Mouse (Mus musculus) mesoderm, embryonic 11.5 days (tissue): Measurements from ENCODE around the gene Atp6v1g3.

ENCODE experiments used
- DNase-seq: peaks from one replicate; pipeline ENCODE4 v3.0.0-alpha.2; 2012; ENCODE audit warnings: low read depth, low spot score

The Atp6v1g3 gene

GRCm38 (mm10) chr1:138288721-138289120 lies 15.2 kb downstream of the Atp6v1g3 start:
- DNase-seq = no peak

- DNase-seq = no peak
Observed at GRCm38 (mm10) chr1:138289455-138290425, 16.2 kb downstream of the Atp6v1g3 start.

GRCm38 (mm10) chr1:138291463-138291862 lies 17.9 kb downstream of the Atp6v1g3 start:
- DNase-seq = no peak

GRCm38 (mm10) chr1:138294487-138294886 lies 20.9 kb downstream of the Atp6v1g3 start:
- no peak for DNase-seq

- DNase-seq = no peak
Observed at GRCm38 (mm10) chr1:138298156-138298555, 24.6 kb downstream of the Atp6v1g3 start.

- no peak for DNase-seq
Observed at GRCm38 (mm10) chr1:138299576-138299975, 26.0 kb downstream of the Atp6v1g3 start.

GRCm38 (mm10) chr1:138301920-138302319 lies 28.4 kb downstream of the Atp6v1g3 start:
- DNase-seq = no peak

GRCm38 (mm10) chr1:138302756-138303155 lies 29.2 kb downstream of the Atp6v1g3 start:
- no peak for DNase-seq

GRCm38 (mm10) chr1:138303296-138303695 lies 29.8 kb downstream of the Atp6v1g3 start:
- DNase-seq = no peak

- no peak for DNase-seq
Observed at GRCm38 (mm10) chr1:138304141-138304915, 30.8 kb downstream of the Atp6v1g3 start.

GRCm38 (mm10) chr1:138322657-138323056 lies 49.1 kb downstream of the Atp6v1g3 start:
- DNase-seq = no peak

- no peak for DNase-seq
Observed at GRCm38 (mm10) chr1:138323076-138323630, 49.6 kb downstream of the Atp6v1g3 start.

- no peak for DNase-seq
Observed at GRCm38 (mm10) chr1:138326091-138326490, 52.6 kb downstream of the Atp6v1g3 start.

- DNase-seq = no peak
Observed at GRCm38 (mm10) chr1:138326566-138326965, 53.0 kb downstream of the Atp6v1g3 start.

- no peak for DNase-seq
Observed at GRCm38 (mm10) chr1:138327466-138328245, 54.1 kb downstream of the Atp6v1g3 start.

GRCm38 (mm10) chr1:138328320-138328719 lies 54.8 kb downstream of the Atp6v1g3 start:
- peak; percentile 41 for DNase-seq

GRCm38 (mm10) chr1:138330556-138330955 lies 57.0 kb downstream of the Atp6v1g3 start:
- no peak for DNase-seq

GRCm38 (mm10) chr1:138331596-138331995 lies 58.1 kb downstream of the Atp6v1g3 start:
- DNase-seq = no peak

- DNase-seq = no peak
Observed at GRCm38 (mm10) chr1:138334701-138335100, 61.2 kb downstream of the Atp6v1g3 start.

- DNase-seq = no peak
Observed at GRCm38 (mm10) chr1:138337417-138337816, 63.9 kb downstream of the Atp6v1g3 start.
